Mouse (Mus musculus) embryo, embryonic 11 days (tissue): ENCODE measurements around the gene Hnrnpa1.
"Not testable (repeated sequence)": the region's sequence is repeated elsewhere in the genome, so short reads cannot be mapped to it uniquely, and the experiment has no call there.

Experiments used
- DNase-seq: peaks from one replicate; pipeline ENCODE4 v3.0.0-alpha.2; 2015

The Hnrnpa1 gene

GRCm38 (mm10) chr15:103275943-103276342, 35.7 kb downstream of the Hnrnpa1 start:
- not testable (repeated sequence) for DNase-seq

- DNase-seq = no peak
These were observed 37.7 kb downstream of the Hnrnpa1 start for GRCm38 (mm10) chr15:103277949-103278348.

- peak; percentile 56 for DNase-seq
These were observed 39.5 kb downstream of the Hnrnpa1 start for GRCm38 (mm10) chr15:103279750-103280149.

GRCm38 (mm10) chr15:103280817-103281464, 40.7 kb downstream of the Hnrnpa1 start:
- DNase-seq = peak; percentile 77

GRCm38 (mm10) chr15:103281465-103282205, 41.4 kb downstream of the Hnrnpa1 start:
- DNase-seq = no peak

- DNase-seq = peak; percentile 73
These were observed 43.8 kb downstream of the Hnrnpa1 start for GRCm38 (mm10) chr15:103284066-103284465.

- no peak for DNase-seq
These were observed 44.4 kb downstream of the Hnrnpa1 start for GRCm38 (mm10) chr15:103284647-103285046.

- no peak for DNase-seq
These were observed 45.7 kb downstream of the Hnrnpa1 start for GRCm38 (mm10) chr15:103285778-103286417.

GRCm38 (mm10) chr15:103289600-103289999, 49.4 kb downstream of the Hnrnpa1 start:
- no peak for DNase-seq

- DNase-seq = no peak
These were observed 50.2 kb downstream of the Hnrnpa1 start for GRCm38 (mm10) chr15:103290417-103290816.

- no peak for DNase-seq
These were observed 50.6 kb downstream of the Hnrnpa1 start for GRCm38 (mm10) chr15:103290843-103291242.

GRCm38 (mm10) chr15:103292673-103293345, 52.6 kb downstream of the Hnrnpa1 start:
- DNase-seq = no peak

GRCm38 (mm10) chr15:103293375-103293774, 53.1 kb downstream of the Hnrnpa1 start:
- no peak for DNase-seq

- DNase-seq = no peak
These were observed 54.4 kb downstream of the Hnrnpa1 start for GRCm38 (mm10) chr15:103294649-103295048.

- peak; percentile 80 for DNase-seq
These were observed 55.6 kb downstream of the Hnrnpa1 start for GRCm38 (mm10) chr15:103295851-103296250.
